Mouse (Mus musculus): ENCODE measurements around the gene Nox3.

Gene Nox3

DNA sequence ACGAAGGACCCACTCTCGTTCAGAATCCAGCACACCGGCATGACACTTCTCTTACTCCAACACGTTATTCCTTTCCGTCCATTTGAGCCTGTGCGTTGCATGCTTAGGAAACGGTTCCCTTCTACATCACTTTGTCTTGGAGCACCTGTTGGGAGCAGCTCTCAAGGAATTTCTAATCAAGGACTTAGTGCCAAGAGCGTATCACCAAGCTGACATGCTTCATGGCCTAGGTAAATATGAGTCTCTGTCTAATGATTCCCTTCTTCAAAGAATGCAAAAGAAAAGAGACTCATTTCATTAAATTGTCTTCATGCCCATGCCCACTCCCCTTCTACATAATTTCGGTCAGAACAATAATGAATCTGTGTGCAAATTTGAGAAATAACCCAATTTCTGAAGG is at the start of gene Nox3:
Gene Nox3 (minus strand): TSS at position 101 of the 400 bp plus-strand sequence.
- DNase-seq: no peak

DNA sequence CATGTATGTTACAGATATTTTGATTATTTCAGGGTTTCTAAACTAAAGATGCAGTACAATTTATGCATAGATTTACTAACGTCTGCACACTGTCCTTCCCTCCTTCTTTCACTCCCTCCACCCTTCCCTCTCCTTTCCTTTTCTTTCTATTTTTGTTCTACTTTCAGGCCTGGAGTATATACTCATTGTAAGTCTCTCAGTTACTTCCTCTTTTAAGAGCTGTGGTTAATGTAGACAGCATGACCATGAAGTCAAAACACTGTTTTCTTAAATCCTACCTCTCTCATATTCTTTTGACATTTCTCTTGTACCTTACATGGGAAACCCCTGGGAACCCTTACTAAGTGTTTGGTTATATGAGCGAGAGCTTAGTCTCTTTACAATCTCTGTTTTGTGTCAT is 48.3 kb upstream of the Nox3 start:
- no peak for DNase-seq

GRCm38 (mm10) chr17:3736936-3737335 is 40.9 kb upstream of the Nox3 start:
- peak; percentile 17 for DNase-seq

- DNase-seq: no peak
These were observed 38.2 kb upstream of the Nox3 start for GRCm38 (mm10) chr17:3734286-3734685.

- no peak for DNase-seq
These were observed 9.4 kb upstream of the Nox3 start for GRCm38 (mm10) chr17:3705350-3705930.

DNA sequence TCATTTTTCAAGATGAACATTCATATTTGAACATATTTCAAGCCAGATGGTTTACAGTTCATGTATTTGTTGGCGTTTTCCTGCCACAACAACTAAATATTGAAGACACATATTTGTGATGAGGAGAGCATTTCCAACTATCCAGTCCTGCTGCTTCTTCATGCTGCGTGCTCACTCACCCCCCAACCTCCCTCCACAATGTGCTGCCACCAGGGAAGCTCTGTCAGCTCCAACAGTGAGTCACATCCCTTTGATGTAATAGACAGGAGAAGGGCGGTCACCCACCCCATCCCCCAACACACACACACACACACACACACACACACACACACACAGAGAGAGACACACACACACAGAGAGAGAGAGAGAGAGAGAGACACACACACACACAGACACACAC is 6.3 kb upstream of the Nox3 start:
- peak; percentile 18 for DNase-seq

DNA sequence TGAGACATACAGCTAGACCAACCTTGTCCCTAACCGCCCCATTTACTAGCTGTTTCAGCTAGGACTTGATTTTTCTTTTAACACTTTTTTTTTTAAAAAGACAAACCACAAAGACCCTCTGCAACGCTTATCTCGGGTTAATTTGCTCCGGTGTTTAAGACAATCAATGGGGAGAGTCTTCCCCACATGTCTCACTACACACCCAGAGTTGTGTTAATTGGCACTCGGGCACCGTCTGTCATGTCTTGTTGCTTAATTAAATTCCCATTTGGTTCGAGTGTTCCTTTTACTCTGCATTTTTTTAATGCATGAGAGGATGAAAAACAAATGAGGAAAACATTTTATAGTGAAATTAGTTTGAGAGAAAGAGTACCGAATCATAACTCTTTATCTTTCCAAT is 3.2 kb downstream of the Nox3 start:
- no peak for DNase-seq

- no peak for DNase-seq
These were observed 5.4 kb downstream of the Nox3 start for GRCm38 (mm10) chr17:3690499-3691258.

DNA sequence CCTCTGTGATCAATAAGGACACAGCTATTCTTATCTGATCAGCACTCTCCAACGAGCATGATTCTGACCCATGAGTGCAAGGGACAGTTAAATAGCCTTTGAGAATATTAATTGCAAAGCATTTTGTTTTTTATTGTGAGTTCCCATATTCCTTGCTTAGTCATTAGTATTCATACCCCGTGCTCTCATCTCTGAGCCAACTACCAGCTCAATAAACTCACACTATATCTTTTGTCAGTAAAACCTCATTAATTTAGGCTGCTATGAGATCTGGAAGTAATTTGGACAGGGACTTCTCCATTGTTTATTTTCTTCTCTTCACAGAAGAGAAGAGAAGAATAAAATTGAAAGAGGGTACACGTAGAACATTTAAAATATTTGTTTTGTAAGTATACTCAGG is 12.4 kb downstream of the Nox3 start:
- DNase-seq: no peak

DNA sequence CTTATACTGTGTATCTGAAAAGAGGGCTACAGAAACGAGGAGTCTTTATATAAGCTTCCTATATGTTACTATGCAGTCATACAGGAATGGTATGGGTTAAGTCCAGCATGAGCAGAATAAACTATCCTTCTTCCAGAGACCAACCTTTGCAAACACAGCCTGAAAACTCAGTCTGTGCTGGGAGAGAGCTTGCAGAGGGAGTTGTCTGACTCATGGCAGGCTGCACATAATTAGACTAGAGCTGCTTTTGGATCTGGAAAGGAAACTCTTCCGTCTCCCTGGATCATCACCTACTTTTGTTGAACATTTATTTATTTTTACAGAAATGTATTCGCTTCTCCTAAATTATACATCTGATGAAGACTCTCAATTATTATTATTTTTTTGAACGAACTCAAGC is 26.8 kb downstream of the Nox3 start:
- no peak for DNase-seq

DNA sequence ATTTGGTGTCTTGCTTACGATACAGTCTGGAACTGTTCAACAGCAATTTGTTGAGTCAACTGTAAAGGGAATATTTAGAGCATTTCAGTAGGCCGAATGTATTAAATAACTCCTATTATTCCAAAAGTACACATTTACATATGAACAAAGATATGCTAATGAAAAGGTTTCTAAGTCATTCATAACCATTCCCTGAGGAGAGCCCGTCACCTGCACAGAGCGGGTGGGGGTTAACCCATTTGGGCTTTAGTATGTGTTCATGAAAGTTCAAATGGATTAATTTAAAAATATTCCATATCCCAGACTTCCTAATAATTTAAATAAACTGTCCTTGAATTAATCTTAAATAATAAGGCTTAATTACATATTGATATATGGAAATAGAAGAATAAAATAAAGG is 28.8 kb downstream of the Nox3 start:
- DNase-seq: no peak

GRCm38 (mm10) chr17:3665321-3665720 is 30.7 kb downstream of the Nox3 start:
- no peak for DNase-seq

DNA sequence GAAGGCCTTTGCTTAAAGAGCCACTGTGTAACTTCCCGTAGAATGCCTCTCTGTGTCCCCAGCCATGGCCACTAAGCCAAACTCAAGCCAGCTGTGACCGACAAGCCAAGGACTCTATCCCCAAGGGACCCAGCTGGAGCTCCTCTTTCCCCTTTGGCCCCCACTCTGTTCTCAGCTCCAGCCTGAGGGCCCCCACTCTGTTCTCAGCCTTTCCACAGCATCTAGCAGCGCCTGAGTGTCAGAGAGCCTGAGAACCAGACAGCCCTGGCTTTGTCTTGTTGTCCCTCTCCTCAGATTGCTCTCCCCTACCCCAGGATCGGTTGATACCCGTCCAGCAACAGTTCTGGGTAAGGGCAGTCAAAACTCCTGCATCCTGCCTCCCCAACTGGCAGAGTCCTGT is 36.6 kb downstream of the Nox3 start:
- no peak for DNase-seq

DNA sequence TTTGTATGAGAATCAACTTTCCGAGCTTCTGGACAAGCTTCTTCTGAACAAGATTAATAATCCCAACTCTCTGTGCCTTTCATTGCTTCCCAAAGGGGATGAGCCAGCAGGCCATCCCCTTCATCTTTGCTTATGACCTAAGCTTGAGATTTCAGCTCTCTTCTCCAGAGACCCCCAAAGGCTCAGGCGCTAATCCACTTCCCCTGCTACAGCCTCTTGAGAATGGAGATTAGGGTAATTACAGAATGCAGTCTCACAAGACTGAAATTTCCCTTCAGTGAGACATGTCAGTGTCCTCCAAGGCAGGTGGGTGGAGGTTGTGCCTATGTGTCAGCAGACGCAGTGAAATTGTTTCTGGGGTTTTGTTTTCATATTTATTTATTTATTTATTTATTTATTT is 45.7 kb downstream of the Nox3 start:
- DNase-seq: no peak

- no peak for DNase-seq
These were observed 52.5 kb downstream of the Nox3 start for GRCm38 (mm10) chr17:3643582-3643981.

DNA sequence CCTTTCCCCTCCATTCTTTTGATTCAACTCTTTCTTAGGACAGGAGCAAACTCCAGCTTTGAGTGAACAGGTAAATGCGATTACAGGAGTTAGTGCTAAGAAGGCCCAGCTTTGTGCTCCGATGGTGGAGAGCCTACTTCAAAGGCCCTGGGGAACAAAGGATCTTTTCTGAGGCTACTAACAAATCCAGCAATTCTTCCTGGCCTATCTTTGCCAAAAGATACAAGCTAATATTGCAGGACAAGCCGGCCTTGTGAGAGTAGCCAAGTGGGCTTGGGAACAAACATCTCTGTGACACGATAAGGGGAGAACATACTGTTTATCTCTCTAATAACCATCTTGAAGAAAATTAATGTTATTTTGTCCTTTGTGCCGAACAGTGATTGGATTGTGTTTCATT is 54.6 kb downstream of the Nox3 start:
- DNase-seq: no peak

- no peak for DNase-seq
These were observed 57.3 kb downstream of the Nox3 start for GRCm38 (mm10) chr17:3638757-3639156.

GRCm38 (mm10) chr17:3632501-3632900 is 63.6 kb downstream of the Nox3 start:
- no peak for DNase-seq

DNA sequence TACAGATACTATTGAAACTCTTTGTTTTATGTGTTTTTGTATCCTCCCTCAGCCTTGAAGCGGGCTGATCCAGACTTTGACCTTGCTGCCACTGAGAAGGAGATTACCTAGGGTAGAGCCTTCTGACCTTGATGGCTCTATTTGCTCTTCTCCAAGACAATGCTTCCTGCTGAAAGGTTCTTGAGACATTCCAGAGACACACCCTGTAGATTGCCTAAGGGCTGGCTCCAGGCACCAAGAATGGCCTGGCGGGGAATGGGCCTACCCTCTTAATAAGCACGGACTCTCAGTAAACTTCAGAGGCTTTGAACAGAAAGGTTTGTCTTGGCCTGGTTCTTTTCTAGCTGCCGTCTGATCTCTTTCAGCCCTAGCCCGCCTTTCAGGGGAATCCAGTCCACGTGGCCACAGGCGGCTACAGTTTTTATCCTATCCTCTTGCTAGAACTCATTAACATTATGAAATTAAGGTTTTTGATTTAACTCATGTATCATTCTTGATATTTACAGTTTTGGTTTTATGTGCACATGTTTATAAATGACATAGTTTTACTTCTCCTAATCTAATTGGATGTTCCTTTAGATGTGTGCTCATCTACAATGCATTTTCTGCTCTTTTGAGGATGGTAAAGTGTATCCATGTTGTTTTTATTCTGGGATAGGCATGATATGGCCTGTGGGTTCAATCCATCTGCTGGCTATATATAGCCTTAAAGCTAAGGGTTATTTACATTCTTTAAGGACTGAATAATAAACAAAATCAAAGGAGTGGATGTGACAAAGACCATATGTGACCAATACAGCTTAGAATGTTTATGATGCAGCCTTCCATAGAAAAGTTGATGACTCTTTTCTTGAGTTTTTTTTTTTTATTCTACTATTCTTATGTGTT is 79.5 kb downstream of the Nox3 start:
- DNase-seq: no peak

DNA sequence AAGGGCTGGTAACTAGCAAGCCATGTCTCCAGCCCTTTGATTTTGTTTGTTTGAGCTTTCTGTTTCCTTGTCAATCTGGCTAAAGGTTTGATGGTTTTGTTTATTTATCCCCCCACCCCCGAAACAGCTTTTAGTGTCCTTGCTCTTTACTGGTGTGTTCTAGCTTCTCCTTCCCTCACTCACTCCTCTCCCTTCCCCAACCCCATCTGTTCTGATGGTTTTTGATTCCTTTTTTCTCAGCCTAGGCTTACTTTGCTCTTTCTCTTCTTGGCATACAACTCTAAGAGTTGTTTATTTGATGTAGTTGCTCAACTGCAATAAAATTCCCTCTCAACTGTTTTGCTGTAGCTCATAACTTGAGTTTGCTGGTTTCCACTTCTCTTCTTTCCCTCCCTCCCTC is 80.5 kb downstream of the Nox3 start:
- no peak for DNase-seq

DNA sequence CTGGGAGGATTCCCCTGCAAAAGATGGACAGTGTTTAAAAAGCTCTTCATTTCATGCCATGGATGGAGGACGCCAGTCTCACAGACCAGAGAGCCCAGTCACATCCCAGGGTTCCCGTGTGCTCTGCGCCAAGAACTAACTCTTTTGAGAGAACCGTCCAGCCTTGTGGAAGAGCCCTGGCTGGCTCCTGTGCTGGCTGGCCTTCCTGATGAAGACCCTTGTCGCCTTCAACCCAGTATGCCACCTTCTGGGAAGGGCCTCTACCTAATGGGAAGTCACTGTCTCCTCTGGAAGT is 84.3 kb downstream of the Nox3 start:
- no peak for DNase-seq

DNA sequence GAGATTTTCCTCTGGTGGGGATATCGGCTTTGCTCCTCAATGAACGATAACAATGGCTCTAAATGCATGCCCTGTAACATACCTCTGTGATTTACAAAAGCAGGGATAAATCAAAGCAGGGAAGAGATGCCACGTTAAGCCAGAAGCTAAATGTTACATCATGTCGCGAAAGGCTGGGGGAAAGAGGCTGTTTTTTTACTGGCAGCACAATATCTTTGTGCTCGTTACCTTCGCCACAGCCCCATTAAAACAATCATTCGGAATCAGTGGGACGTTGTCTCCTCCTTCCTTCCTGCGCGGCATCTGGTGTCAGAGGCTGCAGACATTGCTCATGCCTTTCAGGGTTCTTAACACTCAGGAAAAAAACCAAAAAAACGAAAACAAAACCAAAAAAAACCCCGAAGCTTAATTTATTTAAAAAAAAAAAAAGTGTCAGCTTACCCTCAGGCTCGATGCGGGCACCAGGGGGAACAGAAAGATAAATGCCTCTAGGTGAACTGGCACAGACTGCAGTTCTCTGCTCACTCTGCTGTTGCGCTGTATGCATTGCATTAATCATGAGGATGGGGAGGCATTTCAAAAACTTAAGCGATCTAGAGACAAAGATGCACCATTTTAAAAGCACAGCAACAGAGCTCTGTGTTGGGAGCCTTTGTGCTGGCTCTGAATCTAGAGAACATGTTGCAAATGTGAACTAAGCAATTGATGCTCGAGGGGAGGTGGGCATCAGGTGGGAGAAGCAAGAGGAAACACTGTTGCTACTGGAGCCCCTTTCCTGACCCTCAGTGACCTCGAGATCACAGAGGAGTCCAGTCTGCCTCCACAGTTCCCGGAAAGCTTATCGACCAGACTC is 84.9 kb downstream of the Nox3 start:
- DNase-seq: peak; percentile 9

GRCm38 (mm10) chr17:3610307-3610754 is 85.7 kb downstream of the Nox3 start:
- DNase-seq: no peak

Measured in kidney, postnatal 10 days (tissue).